ENCODE assay signal across 14 mouse cellular contexts in the genomic region with DNA sequence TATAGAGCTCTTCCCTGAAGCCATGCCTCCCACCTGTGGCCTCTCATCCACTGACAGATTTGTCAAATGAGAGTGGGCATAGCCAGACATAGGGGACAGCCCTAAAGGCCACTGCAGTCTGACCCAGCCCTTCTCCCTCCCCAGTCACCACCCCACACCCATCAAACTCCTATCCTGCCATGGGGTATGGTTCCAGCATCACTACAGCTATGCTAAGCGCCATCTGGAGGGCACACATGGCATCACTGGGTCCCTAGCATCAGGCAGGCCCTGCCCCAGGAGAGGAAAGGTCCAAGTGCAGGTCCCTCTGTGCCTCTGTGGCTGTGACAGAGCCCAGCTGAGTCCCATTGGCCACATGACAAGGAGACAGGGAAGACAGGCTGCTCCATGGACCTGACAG. TPM values are rescaled to one million over a fixed set of nuclear protein-coding genes. Genes with fewer than 3 reads are reported as not detected.
DNase-seq lines count a peak whose midpoint lies in the region; ATAC-seq and TF ChIP-seq lines count a peak whose summit lies in the region.
"Had no signal": no experiment of that assay in that cellular context is flagged by ENCODE, and none has a peak within 500 bp of the region (broad histone marks: within the 10 kb centered on the region; RNA-seq: fewer than 3 reads in every experiment).

No protein-coding gene starts in this region.

- TF ChIP-seq POLR2A in cortical plate, adult 2 months (IDR thresholded peaks at IDR 0.05; ENCODE audit: extremely low read depth, insufficient read depth, low read length), result no peak

- no peaks in the 10 kb centered on the region for H3K9me3 ChIP-seq in hindbrain, embryonic 10.5 days
- H3K9me3 ChIP-seq in hindbrain, embryonic 13.5 days, result 0 out of 2 replicates have a peak, but pooled peaks cover 2% of the 10 kb centered on the region
- no peaks in the 10 kb centered on the region for H3K9me3 ChIP-seq in lung, postnatal 0 days (ENCODE audit: low read length)
- H3K9me3 ChIP-seq: limb, embryonic 12.5 days; midbrain, embryonic 10.5 days; neural tube, embryonic 15.5 days had no signal

- no peak overlapping the region for H3K27ac ChIP-seq in hindbrain, embryonic 10.5 days
- no peak overlapping the region for H3K27ac ChIP-seq in hindbrain, embryonic 13.5 days
- H3K27ac ChIP-seq in lung, postnatal 0 days (ENCODE audit: low read length), result no peak overlapping the region
- no peak overlapping the region for H3K27ac ChIP-seq in cortical plate, adult 2 months (ENCODE audit: insufficient read depth, low read length)
- H3K27ac ChIP-seq: limb, embryonic 12.5 days; midbrain, embryonic 10.5 days; neural tube, embryonic 15.5 days had no signal

- no peak overlapping the region for H3K9ac ChIP-seq in hindbrain, embryonic 13.5 days
- no peak overlapping the region for H3K9ac ChIP-seq in lung, postnatal 0 days (replicated peaks; ENCODE audit: low read depth)
- H3K9ac ChIP-seq: limb, embryonic 12.5 days; neural tube, embryonic 15.5 days had no signal

- H3K4me3 ChIP-seq in hindbrain, embryonic 10.5 days, result no peak overlapping the region
- H3K4me3 ChIP-seq in hindbrain, embryonic 13.5 days, result no peak overlapping the region
- H3K4me3 ChIP-seq in lung, postnatal 0 days (ENCODE audit: low read depth, low read length), result no peak overlapping the region
- no peak overlapping the region for H3K4me3 ChIP-seq in cortical plate, adult 2 months (ENCODE audit: insufficient read depth, low read length)
- H3K4me3 ChIP-seq: limb, embryonic 12.5 days; midbrain, embryonic 10.5 days; neural tube, embryonic 15.5 days had no signal

- no peak for TF ChIP-seq EP300 in lung, postnatal 0 days (IDR thresholded peaks at IDR 0.05)

- no peaks in the 10 kb centered on the region for H3K27me3 ChIP-seq in hindbrain, embryonic 10.5 days (ENCODE audit: insufficient read depth, poor library complexity, severe bottlenecking)
- no peaks in the 10 kb centered on the region for H3K27me3 ChIP-seq in hindbrain, embryonic 13.5 days
- no peaks in the 10 kb centered on the region for H3K27me3 ChIP-seq in lung, postnatal 0 days (replicated peaks; ENCODE audit: insufficient read depth, low read length)
- H3K27me3 ChIP-seq: limb, embryonic 12.5 days; neural tube, embryonic 15.5 days had no signal

- H3K4me1 ChIP-seq in hindbrain, embryonic 10.5 days (replicated peaks), result peaks cover 4% of the 10 kb centered on the region; the same call in 1 of the 2 replicates
- H3K4me1 ChIP-seq in hindbrain, embryonic 13.5 days (replicated peaks), result no peaks in the 10 kb centered on the region
- H3K4me1 ChIP-seq in lung, postnatal 0 days (ENCODE audit: insufficient read depth, low read depth, low read length), result no peaks in the 10 kb centered on the region
- H3K4me1 ChIP-seq in cortical plate, adult 2 months (ENCODE audit: control insufficient read depth, insufficient read depth, low read length), result no peaks in the 10 kb centered on the region
- H3K4me1 ChIP-seq: limb, embryonic 12.5 days; midbrain, embryonic 10.5 days; neural tube, embryonic 15.5 days had no signal

- no peak for ATAC-seq in hindbrain, embryonic 13.5 days (ENCODE audit: low FRiP score)
- ATAC-seq in lung, postnatal 0 days, result no peak
- no peak for ATAC-seq in megakaryocyte, adult 5-6 weeks (ENCODE audit: poor library complexity, severe bottlenecking)

- peak; percentile 7 for DNase-seq in hindbrain, embryonic 10.5 days (ENCODE audit: low spot score)
- DNase-seq in lung, postnatal 0 days (ENCODE audit: low spot score), result no peak
- DNase-seq in lung, postnatal 10 days, result no peak
- DNase-seq in retina, postnatal 1 day, result peak; percentile 25
- no peak for DNase-seq in adrenal gland, postnatal 14 days
- DNase-seq: gastrocnemius, postnatal 14 days; heart, postnatal 4 days had no signal

- no peak overlapping the region for H3K4me2 ChIP-seq in hindbrain, embryonic 13.5 days
- H3K4me2 ChIP-seq in lung, postnatal 0 days (replicated peaks; ENCODE audit: low read depth, low read length), result no peak overlapping the region
- H3K4me2 ChIP-seq: limb, embryonic 12.5 days; neural tube, embryonic 15.5 days had no signal

- H3K36me3 ChIP-seq in hindbrain, embryonic 10.5 days, result no peaks in the 10 kb centered on the region
- no peaks in the 10 kb centered on the region for H3K36me3 ChIP-seq in hindbrain, embryonic 13.5 days
- H3K36me3 ChIP-seq in lung, postnatal 0 days (ENCODE audit: insufficient read depth, low read length), result no peaks in the 10 kb centered on the region
- H3K36me3 ChIP-seq: limb, embryonic 12.5 days; midbrain, embryonic 10.5 days; neural tube, embryonic 15.5 days had no signal

- WGBS in hindbrain, embryonic 10.5 days, result 0% methylated on average over 1 of the region's 1 CpGs
- WGBS in hindbrain, embryonic 13.5 days, result 0% methylated on average over 1 of the region's 1 CpGs
- 0% methylated on average over 1 of the region's 1 CpGs for WGBS in lung, postnatal 0 days

- peak; percentile 39 for TF ChIP-seq CTCF in lung, postnatal 0 days (IDR thresholded peaks at IDR 0.05)
- TF ChIP-seq CTCF in cortical plate, adult 2 months (IDR thresholded peaks at IDR 0.05; ENCODE audit: extremely low read depth, insufficient read depth, low read length), result peak; percentile 54

RNA-seq across cellular contexts. Expression of a gene that starts 12.7 kb away (rescaled TPM):
- not detected in 2 replicates for polyA plus RNA-seq in hindbrain, embryonic 10.5 days (2016; fragmentation: Nextera tagmentation; extraction: Ambion mirVana)
- polyA plus RNA-seq in hindbrain, embryonic 13.5 days (2015; fragmentation: Nextera tagmentation; extraction: Ambion mirVana), result not detected in 2 replicates
- polyA plus RNA-seq in lung, postnatal 0 days (2015; fragmentation: Nextera tagmentation; extraction: Ambion mirVana), result not detected in 2 replicates
- polyA plus RNA-seq in cortical plate, adult 2 months (2012; rRNA removed), result not detected in 2 replicates
- total RNA-seq in megakaryocyte, adult 5-6 weeks (2015), result not detected in 2 replicates
- not detected in 2 replicates for total RNA-seq in megakaryocyte, adult 5-6 weeks (2017)
- total RNA-seq in adrenal gland, postnatal 14 days (2021), result not detected in 2 replicates
- total RNA-seq: gastrocnemius, postnatal 14 days; heart, postnatal 4 days had no signal
- polyA plus RNA-seq: limb, embryonic 12.5 days; midbrain, embryonic 10.5 days; neural tube, embryonic 15.5 days; spleen, adult 2 months had no signal

RNA-seq across cellular contexts. Expression of a gene that starts 19.7 kb away (rescaled TPM):
- 0.85 and 1.1 TPM in 2 replicates for polyA plus RNA-seq in hindbrain, embryonic 10.5 days (2016; fragmentation: Nextera tagmentation; extraction: Ambion mirVana)
- 0.49 and 0.85 TPM in 2 replicates for polyA plus RNA-seq in hindbrain, embryonic 13.5 days (2015; fragmentation: Nextera tagmentation; extraction: Ambion mirVana)
- 3.0 and 3.1 TPM in 2 replicates for polyA plus RNA-seq in lung, postnatal 0 days (2015; fragmentation: Nextera tagmentation; extraction: Ambion mirVana)
- polyA plus RNA-seq in cortical plate, adult 2 months (2012; rRNA removed), result 1.8 and 2.2 TPM in 2 replicates
- total RNA-seq in megakaryocyte, adult 5-6 weeks (2015), result 24.4 and 25.5 TPM in 2 replicates
- total RNA-seq in megakaryocyte, adult 5-6 weeks (2017), result 24.2 and 29.8 TPM in 2 replicates
- 0.52 and 1.0 TPM in 2 replicates for total RNA-seq in adrenal gland, postnatal 14 days (2021)
- total RNA-seq: gastrocnemius, postnatal 14 days had no signal

RNA-seq across cellular contexts. Expression of a gene that starts 39.6 kb away (rescaled TPM):
- polyA plus RNA-seq in hindbrain, embryonic 10.5 days (2016; fragmentation: Nextera tagmentation; extraction: Ambion mirVana), result 0.12 TPM in 1 of 2 replicates, not detected in the other
- 0.19 TPM in 1 of 2 replicates, not detected in the other for polyA plus RNA-seq in hindbrain, embryonic 13.5 days (2015; fragmentation: Nextera tagmentation; extraction: Ambion mirVana)
- polyA plus RNA-seq in lung, postnatal 0 days (2015; fragmentation: Nextera tagmentation; extraction: Ambion mirVana), result 0.94 and 1.1 TPM in 2 replicates
- polyA plus RNA-seq in cortical plate, adult 2 months (2012; rRNA removed), result 0.46 and 0.49 TPM in 2 replicates
- total RNA-seq in megakaryocyte, adult 5-6 weeks (2015), result 1.9 and 3.1 TPM in 2 replicates
- 1.9 and 2.8 TPM in 2 replicates for total RNA-seq in megakaryocyte, adult 5-6 weeks (2017)
- total RNA-seq in adrenal gland, postnatal 14 days (2021), result not detected in 2 replicates
- total RNA-seq: heart, postnatal 4 days had no signal
- polyA plus RNA-seq: midbrain, embryonic 10.5 days had no signal

Comparison
In these comparisons a context has a peak if more than half of its experiments do, and no peak if none do; other contexts are left out.
1. DNase-seq: peak in hindbrain, embryonic 10.5 days (single experiment) and retina, postnatal 1 day (single experiment); none in lung, postnatal 0 days (single experiment), lung, postnatal 10 days (single experiment) and adrenal gland, postnatal 14 days (single experiment).